Mouse (Mus musculus): Measurements from ENCODE around the gene Atp1b4. TPM values are rescaled to one million over a fixed set of nuclear protein-coding genes. Genes with fewer than 3 reads are reported as not detected.
"Not testable (repeated sequence)": the region's sequence is repeated elsewhere in the genome, so short reads cannot be mapped to it uniquely, and the experiment has no call there.

Atp1b4 gene
- polyA plus RNA-seq (2011; ENCODE audit: insufficient read length, low read depth, missing spikeins): not detected in 2 replicates

DNA sequence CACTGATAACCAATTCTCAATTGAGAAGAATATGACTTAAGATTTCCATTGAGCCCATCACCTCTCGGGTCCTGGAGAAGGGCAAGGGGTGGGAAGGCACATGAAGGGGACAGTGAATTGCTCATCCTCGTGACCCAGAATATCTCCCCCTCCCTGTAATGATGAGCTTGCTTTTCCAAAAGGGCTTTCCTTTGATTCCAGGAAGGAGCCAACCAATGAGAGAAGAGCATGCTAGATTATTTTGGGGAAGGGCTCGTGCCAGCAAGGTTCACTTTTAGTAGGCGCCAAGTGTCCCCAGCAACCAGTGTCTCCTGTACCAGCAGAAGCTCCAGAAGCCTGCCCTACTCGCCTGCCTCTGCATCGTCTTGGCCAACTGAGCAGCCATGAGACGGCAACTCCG, at the start of gene Atp1b4:
Gene Atp1b4 (plus strand): TSS at position 301 of the 400 bp plus-strand sequence.
- no peak within 1 kb of the TSS for H3K4me3 ChIP-seq (ENCODE audit: insufficient read depth, low read length)
- H3K4me1 ChIP-seq (ENCODE audit: control insufficient read depth, insufficient read depth, low read length): no peaks in the 10 kb centered on the region
- TF ChIP-seq POLR2A (IDR thresholded peaks at IDR 0.05; ENCODE audit: low read depth, low read length) (no peak), CTCF (IDR thresholded peaks at IDR 0.05; ENCODE audit: borderline replicate concordance, insufficient read depth, low read length) (no peak)
- no peak within 1 kb of the TSS for H3K27ac ChIP-seq (ENCODE audit: insufficient read depth, low read length)

DNA sequence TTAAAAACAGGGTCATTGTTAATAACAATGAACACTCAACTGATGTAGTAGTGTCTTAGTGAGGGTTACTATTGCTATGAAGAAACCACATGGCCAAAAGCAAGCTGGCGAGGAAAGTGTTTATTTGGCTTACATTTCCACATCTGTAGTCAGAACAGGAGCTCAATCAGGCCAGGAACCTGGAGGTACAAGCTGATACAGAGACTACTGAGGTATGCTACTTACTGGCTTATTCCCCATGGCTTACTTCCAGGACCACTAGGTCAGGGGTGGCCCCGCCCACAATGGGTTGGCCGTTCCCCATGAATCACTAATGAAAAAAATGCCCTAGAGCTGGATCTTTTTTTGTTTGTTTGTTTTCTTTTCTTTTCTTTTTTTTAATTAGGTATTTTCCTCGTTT, 7.4 kb upstream of the Atp1b4 start:
- TF ChIP-seq CTCF (IDR thresholded peaks at IDR 0.05; ENCODE audit: borderline replicate concordance, insufficient read depth, low read length) (no peak), POLR2A (IDR thresholded peaks at IDR 0.05; ENCODE audit: low read depth, low read length) (no peak)
- Histone ChIP-seq H3K27ac (ENCODE audit: insufficient read depth, low read length) (no peak overlapping the region), H3K4me3 (ENCODE audit: insufficient read depth, low read length) (no peak overlapping the region), H3K4me1 (ENCODE audit: control insufficient read depth, insufficient read depth, low read length) (no peaks in the 10 kb centered on the region)

DNA sequence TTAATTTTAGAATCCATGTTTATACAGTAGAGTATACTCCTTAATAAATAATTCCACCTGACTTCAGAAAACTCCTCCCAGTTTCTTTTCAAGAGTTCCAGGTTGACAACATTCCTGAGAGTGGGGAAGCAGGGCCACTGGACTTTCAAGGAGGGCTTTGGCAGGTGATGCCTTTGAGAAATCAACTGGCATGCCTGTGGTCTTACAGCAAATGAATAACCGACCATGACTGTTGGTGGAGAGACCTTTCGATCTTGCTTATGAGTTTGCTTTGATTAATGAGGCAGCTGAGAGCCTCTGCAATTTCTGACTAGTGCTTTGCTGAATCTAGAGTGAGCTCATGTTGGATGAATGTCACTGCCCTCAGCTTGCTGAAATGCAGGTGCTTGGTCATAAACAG, 4.9 kb upstream of the Atp1b4 start:
- Histone ChIP-seq H3K27ac (ENCODE audit: insufficient read depth, low read length) (no peak overlapping the region), H3K4me3 (ENCODE audit: insufficient read depth, low read length) (no peak overlapping the region), H3K4me1 (ENCODE audit: control insufficient read depth, insufficient read depth, low read length) (no peaks in the 10 kb centered on the region)
- TF ChIP-seq POLR2A (IDR thresholded peaks at IDR 0.05; ENCODE audit: low read depth, low read length): no peak
- no peak for TF ChIP-seq CTCF (IDR thresholded peaks at IDR 0.05; ENCODE audit: borderline replicate concordance, insufficient read depth, low read length)

DNA sequence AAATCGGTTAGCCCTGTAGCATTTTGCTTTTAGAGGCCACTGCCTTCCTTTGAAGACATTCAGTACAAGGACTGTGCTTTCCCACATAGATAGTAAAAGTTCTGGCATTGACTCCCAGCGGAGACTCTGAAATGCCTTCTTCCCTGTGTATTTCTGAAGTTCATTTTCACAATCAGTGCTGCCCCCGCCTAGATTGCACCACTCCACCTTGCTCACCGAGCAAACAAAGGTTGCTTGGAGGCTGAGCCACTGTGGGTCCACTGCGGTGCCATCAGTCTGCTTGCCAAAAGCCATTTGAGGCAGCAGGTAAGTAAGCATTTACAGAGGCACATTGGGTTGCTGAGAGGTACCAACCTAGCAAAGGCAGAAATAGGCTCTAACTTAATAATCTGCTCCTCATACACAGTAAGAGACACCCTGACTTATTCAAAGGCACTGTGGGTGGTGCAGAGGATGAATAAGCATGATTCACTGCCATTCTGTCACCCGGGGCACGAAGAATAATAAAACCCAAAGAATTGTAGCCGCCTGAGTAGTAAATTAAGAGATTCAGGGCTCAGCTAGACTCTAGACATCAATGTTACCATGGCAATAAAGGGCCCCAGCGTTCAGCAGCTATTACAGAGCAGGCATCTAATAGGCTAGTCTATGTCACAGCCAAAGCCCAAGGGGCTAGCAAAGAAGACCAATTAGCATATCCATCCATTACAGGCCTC, 2.9 kb upstream of the Atp1b4 start:
- TF ChIP-seq CTCF (IDR thresholded peaks at IDR 0.05; ENCODE audit: borderline replicate concordance, insufficient read depth, low read length) (no peak), POLR2A (IDR thresholded peaks at IDR 0.05; ENCODE audit: low read depth, low read length) (no peak)
- no peaks in the 10 kb centered on the region for H3K4me1 ChIP-seq (ENCODE audit: control insufficient read depth, insufficient read depth, low read length)
- no peak overlapping the region for H3K4me3 ChIP-seq (ENCODE audit: insufficient read depth, low read length)
- no peak overlapping the region for H3K27ac ChIP-seq (ENCODE audit: insufficient read depth, low read length)

DNA sequence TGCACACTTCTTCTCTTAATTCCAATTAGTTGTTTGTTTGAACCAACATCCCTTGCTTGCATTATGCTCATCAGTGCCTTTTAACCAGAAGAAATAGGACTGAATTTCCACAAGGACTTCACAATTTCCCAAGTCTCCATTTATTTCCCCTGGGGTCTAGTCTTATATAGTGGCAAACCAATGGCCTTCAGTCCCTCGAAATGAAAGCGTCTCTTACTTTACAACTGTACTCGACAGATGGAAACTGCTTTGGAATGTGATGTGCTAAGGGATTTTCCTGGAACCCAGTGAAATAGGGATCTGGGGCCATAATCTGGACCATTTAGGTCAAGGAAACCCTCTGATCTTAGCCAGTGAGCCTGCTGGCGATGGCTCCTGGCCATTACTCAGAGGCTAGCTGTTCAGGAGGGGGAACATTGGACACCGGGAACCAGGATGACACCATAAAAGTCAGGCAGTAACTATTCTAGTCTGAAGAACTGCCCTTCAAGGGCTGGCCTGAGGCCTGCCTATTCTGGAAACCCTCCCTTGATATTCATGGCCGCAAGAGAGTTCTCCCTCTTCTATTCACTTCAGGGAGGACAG, 2.3 kb upstream of the Atp1b4 start:
- Histone ChIP-seq H3K27ac (ENCODE audit: insufficient read depth, low read length) (no peak overlapping the region), H3K4me1 (ENCODE audit: control insufficient read depth, insufficient read depth, low read length) (no peaks in the 10 kb centered on the region), H3K4me3 (ENCODE audit: insufficient read depth, low read length) (no peak overlapping the region)
- TF ChIP-seq CTCF (IDR thresholded peaks at IDR 0.05; ENCODE audit: borderline replicate concordance, insufficient read depth, low read length): no peak
- TF ChIP-seq POLR2A (IDR thresholded peaks at IDR 0.05; ENCODE audit: low read depth, low read length): no peak

DNA sequence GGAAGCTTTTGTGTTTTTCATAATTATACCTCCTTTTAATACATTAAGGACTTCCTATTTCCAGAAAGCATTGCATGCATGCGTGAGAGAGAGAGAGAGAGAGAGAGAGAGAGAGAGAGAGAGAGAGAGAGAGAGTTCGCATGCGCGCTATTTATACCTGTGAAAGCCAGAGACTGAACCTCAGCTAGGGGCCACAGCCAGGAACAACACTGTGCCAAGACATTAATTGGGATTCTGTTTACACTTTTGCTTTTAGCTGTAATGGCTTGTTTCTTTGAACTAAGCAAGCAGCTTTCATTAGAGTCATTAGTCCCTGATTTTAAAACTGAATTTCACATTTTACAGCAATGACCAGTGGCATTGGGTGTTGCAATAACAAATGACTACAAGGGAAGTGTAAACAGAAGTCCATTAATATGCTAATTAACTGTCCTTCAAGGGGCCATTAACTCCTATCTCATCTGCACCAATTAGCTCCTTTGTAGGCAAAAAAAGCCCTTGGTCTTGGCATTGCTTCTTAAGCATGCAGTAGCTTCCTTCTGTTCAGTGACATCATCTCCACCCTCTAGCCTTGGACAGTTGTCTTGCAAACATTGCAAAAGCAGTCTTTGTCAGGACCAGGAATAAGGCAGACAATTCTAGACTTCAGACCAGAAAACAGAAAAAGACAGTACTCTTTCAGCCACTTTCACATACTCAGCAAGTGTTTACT, 14.9 kb downstream of the Atp1b4 start:
- TF ChIP-seq CTCF (IDR thresholded peaks at IDR 0.05; ENCODE audit: borderline replicate concordance, insufficient read depth, low read length) (no peak), POLR2A (IDR thresholded peaks at IDR 0.05; ENCODE audit: low read depth, low read length) (no peak)
- Histone ChIP-seq H3K27ac (ENCODE audit: insufficient read depth, low read length) (no peak overlapping the region), H3K4me3 (ENCODE audit: insufficient read depth, low read length) (no peak overlapping the region), H3K4me1 (ENCODE audit: control insufficient read depth, insufficient read depth, low read length) (no peaks in the 10 kb centered on the region)

DNA sequence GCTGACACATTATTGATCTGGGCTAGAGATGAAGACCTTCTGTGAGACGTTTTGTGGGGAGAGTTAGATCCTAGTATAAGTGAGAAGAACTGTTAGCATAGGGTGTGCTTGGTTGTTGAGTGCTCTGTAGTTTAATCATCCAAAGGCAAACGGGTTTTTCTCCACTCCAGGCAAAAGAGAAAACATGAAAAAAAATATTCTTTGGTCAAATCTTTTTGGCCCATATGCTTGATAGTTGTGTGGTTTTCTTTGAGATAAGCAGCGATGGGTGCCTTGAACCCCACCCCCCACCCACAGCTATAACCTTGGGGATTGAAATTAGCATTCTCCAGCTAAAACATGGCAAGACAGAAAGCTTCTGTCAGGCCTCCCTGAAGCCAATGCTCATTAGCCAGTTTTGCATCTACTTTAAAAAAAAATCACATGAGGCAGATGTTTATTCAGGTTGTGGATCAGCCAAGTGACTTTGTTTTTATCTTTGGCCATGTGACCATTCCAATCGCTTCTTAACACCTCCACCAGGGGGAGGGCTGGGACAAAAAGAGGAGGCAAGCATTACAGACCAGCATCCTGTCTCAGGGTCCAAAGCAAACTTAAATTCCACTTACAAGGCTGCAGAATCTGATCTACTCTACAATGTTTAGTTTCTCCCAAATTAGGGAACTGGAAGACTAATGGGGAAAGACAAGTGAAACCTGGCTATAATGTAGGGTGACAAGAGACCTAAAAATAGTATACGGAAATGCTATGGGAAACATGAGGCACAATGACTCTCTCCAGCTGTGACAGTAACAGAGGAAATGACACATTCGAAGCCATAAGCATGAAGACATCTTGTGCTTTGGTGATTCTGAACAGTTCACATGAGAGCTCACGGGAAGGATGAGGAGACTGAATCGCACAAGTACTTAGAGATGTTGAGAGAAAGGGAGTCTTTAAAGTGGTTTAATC, 18.6 kb downstream of the Atp1b4 start:
- Histone ChIP-seq H3K4me3 (ENCODE audit: insufficient read depth, low read length) (no peak overlapping the region), H3K27ac (ENCODE audit: insufficient read depth, low read length) (no peak overlapping the region), H3K4me1 (ENCODE audit: control insufficient read depth, insufficient read depth, low read length) (no peaks in the 10 kb centered on the region)
- TF ChIP-seq POLR2A (IDR thresholded peaks at IDR 0.05; ENCODE audit: low read depth, low read length) (no peak), CTCF (IDR thresholded peaks at IDR 0.05; ENCODE audit: borderline replicate concordance, insufficient read depth, low read length) (no peak)

DNA sequence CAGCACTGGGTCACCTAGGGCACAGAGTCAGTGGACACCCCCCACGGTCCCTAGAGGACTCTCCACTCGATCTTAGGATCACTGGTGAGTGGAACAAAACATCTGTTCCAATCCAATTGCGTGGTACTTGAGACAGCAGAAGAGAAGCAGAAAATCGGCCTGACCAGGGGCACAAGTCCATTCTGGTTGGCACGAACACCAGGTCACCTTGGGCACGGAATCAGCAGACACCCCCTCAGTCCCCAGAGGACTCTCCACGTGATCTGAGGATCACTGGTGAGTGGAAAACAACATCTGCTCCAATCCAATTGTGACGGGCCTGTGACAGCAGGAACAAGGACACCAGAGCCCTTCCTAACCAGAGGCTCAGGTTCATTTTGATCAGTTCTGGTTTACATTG, 46.0 kb downstream of the Atp1b4 start:
- no peak for TF ChIP-seq CTCF (IDR thresholded peaks at IDR 0.05; ENCODE audit: borderline replicate concordance, insufficient read depth, low read length)
- no peak for TF ChIP-seq POLR2A (IDR thresholded peaks at IDR 0.05; ENCODE audit: low read depth, low read length)
- Histone ChIP-seq H3K4me3 (ENCODE audit: insufficient read depth, low read length) (no peak overlapping the region), H3K27ac (ENCODE audit: insufficient read depth, low read length) (no peak overlapping the region), H3K4me1 (ENCODE audit: control insufficient read depth, insufficient read depth, low read length) (no peaks in the 10 kb centered on the region)

DNA sequence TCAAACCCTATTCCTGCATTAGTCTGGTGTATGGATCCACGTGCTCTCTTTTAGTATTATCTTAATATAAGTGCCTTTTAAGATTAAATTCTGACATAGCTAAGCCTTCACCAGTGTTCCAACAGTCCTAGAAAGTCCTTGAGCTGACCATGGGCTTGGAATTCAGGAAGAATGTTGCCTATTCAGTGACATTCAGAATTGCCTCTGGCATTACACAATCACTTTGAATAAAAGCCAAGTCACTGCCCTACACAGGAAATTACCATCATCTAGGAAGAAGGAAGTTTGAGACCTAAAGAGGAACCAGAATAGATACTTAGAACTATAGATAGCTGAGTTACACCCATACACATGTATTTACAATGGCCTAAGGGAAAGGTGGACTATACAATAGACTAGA, 48.6 kb downstream of the Atp1b4 start:
- not testable (repeated sequence) for H3K27ac ChIP-seq (ENCODE audit: insufficient read depth, low read length); H3K4me1 ChIP-seq (ENCODE audit: control insufficient read depth, insufficient read depth, low read length)

DNA sequence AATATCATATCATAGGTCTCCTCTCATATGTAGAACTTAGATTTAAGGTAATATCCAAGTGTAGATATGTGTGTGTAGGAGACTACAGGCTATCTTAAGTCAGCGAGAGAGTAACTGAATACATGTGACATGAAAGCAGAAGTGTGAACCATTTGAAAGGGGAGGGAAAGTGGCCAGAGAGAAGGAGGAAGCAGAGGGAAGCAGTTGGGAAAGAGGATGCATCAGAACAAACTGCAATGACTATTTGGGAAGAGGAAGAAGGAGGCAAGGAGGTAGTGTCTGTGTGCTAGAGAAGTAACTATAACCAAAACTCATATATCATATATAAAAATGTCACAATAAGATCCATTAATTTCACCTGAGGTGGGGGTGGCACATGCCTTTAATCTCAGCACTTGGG, 57.2 kb downstream of the Atp1b4 start:
- H3K4me3 ChIP-seq (ENCODE audit: insufficient read depth, low read length); H3K4me1 ChIP-seq (ENCODE audit: control insufficient read depth, insufficient read depth, low read length); H3K27ac ChIP-seq (ENCODE audit: insufficient read depth, low read length): not testable (repeated sequence)

More for the DNA sequence above, 48.6 kb downstream of the Atp1b4 start:
- not testable (repeated sequence) for H3K4me3 ChIP-seq (ENCODE audit: insufficient read depth, low read length)
